Mouse (Mus musculus): ENCODE measurements around the gene Rnf43.

The Rnf43 gene

DNA sequence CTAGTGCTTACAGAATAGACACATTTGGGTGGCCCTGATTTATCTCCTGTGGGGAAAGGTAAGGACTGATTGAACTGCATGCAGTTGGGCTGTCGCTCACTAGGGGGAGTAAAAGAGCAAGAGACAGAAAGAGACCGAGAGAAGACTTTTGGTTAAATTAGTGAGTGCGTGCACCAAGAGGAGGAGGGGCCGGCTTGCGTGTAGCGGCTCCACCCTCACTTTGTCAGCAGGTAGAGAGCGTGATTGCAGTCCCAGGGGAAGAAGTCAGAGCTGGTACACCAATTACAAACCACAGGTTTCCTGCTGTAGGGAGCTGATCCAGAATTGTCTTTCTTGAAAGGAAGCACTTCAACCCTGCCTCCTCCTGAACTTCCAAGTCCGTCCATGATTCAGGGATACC, at the start of gene Rnf43:
Gene Rnf43, plus strand, starts transcription at position 316 of the 400 bp plus-strand sequence.
- peak; percentile 94 to 95 for DNase-seq

DNA sequence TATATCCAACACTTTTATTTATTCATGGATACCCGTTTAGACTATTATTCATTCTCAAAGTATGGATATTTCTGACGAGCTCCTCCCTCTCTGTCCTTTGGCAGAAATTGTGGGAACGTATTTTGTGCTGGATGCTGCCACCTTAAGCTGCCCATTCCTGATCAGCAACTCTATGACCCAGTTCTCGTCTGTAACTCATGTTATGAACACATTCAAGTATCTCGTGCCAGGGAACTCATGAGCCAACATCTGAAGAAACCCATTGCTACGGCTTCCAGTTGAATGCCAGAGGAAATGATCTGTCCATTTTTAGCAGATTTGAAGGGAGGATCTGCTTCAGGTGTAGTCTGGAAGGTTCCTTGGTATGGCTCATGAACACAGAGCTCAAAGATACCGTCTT, 48.5 kb upstream of the Rnf43 start:
- no peak for DNase-seq

DNA sequence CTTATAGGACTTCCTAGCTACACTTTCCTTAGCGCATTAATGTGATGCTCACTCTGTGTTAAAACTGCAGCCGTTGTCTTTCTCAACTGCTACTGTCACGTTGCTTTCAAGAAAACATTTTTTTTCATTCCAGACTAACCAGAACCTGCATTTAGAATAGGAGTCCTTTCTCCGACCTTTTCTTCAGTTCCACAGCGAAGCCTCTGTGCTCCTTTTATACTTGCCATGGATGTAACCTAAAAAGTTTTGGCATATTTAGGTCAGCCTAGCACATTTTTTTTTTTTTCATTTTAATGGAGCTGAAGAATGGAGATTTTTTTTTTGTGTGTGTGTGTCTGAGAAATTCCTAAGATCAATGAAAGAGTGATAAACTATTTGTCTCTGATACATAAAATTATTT, 47.0 kb upstream of the Rnf43 start:
- DNase-seq, result no peak

DNA sequence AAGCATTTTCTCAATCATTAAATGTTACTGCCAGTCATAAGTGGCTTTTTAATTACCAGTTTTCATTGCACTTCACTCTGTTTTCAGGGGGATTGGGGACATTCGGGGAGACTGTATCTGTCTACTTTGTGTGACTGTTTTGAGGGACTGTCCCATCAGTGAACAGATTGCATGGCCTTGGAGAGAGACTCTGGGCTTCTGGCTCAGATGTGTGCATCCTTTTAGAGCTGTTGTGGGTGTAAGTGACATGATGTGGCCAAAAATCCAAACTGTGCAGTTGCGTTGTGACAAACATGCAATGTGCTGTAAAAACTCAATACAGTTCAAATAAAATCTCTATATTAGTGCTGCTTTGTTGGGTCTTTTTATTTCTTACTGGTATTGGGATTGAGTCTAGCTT, 46.6 kb upstream of the Rnf43 start:
- no peak for DNase-seq

DNA sequence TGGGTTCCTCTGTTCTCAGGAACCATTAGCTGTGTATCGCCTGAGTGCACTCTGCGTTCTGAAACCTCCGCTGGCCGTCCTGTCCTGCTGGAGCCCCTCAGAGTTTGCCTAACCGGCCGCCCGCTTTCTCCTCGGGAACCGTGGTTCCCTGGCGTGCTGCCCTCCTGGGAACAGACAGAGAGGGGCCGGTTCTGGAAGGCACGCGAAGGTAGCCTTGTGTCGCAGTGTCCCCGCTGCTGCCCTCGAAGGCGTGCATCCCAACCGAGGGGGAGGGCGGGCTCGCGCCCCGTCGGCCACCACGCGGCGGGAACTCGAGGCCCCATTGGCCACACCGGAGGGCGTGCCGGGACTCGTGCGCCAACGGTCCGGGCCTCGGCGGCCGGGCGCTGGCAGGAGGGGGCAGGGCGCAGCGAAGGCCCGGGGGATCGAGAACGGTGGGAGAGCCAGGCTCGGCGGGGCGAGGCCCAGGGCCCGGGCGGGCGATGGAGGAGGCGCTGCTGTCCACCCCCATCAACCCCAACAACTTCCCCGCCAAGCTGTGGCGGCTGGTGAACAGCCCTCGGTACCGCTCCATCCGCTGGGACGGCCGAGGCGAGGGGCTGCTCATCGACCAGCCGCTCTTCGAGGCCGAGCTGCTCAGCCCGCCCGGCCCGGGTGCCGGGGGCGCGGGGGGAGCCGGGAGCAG, 45.6 kb upstream of the Rnf43 start, which contains the start of gene Hsf5:
Gene Hsf5, plus strand, starts transcription at position 375 of the 685 bp plus-strand sequence.
- DNase-seq, result no peak

DNA sequence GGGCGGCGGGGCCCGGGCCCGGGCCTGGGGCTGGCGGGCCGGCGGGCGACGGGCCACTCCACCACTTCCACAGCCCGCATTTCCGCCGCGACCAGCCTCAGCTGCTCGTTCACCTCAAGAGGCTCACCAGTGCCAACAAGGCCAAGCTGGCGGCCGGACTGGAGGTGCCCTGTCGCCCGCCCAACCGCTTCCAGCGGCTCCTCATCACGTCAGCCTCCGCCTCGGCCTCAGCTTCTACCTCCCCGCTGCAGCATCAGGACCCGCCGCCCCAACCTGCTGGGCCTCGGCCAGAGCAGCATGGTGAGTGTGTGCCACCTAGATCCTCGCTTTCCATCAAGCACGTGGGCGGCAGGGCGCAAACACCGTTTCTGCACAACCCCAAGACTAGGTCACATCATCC, 44.9 kb upstream of the Rnf43 start:
- no peak for DNase-seq

DNA sequence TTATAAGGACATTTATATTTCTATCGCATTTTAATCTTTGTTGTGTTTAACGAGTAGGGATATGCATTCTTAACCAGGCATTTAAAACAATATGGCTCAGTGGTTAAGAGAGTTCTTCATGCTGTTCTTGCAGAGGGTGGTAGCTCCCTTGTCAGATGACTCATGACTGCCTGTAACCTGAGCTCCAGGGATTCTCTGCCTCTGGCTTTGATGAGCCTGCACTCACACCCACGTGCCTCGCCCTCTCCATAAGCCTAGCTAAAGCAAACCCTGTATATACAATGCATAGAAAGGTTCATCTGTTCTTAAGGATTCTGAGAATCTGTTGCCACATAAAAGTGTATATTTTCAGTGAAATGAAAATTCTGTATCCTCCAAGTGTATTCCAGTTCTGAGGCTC, 39.4 kb upstream of the Rnf43 start:
- no peak for DNase-seq

DNA sequence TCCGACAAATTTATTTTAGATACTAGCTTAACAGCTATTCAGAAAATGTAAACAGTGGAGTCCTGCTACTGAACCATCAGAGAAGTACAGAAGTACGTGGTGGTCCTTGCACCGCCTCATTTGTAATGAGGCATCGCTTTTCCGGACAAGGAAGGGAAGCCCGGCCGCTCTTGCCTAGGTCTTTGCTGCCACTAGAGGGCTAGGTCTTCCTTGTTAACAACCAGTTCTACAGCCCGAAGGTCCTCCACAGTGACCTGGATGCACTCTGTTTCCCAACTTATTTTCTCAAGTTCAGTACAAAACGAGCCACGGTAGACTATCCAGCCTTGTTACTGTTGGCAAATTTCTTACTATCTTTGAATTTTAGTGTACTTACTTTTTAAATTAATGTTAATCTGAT, 32.7 kb upstream of the Rnf43 start:
- DNase-seq, result peak; percentile 15 to 48

DNA sequence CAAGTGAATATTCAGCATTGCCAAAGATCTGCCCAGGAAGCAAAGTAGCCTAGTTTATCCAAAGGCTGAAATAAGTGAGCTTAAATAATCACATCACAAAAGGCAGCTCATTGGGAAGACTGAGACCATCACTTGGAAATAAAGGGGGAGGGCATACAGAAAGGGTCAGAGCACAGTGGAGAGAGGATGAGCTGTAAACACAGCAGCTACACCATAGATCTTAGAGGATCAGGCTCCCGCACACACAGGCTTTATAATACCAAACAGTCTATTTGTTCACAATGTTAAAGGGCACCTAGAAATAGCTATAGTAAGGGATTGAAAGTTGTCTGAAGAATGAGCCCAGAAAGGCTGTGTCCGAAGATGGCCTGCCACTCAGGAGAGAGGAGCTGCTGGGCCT, 23.7 kb upstream of the Rnf43 start:
- no peak for DNase-seq

DNA sequence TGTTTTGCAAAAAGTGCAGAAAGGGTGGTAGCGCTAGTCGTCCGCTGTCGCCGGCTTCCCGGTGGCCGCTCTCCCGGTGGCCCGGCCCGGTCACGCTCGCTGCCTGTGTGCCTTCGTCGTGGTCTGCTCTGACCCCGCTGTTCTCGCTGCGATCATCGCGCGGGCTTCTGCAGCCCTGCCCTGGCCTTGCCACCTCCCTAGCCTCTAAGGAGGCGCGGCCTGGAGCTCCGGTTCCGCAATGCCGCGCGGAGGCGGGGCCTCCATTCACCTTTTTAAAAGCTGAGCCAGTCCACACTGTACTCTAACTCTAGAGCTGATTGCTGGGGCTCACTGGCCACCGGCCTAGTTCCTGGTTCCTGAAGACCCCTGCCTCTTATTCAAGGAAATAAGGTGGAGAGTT, 23.3 kb upstream of the Rnf43 start:
- peak; percentile 61 to 70 for DNase-seq

DNA sequence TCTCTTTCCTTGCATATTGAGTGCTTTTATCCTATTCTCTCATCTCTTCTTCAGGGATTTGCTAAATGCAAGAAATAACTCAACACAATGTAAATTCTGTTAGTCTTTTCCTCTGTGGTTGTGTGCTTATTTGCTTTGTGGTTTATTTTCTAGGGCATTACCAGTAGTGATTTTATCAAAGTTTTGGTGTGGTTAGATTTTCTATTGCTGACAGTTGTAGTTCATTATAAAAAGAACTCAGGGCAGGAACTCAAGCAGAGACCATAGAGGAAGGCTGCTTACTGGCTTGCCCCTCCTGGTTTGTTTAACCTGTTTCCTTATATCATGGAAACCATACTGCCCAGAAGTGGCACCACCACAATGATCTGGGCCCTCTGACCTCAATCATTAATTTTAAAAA, 19.7 kb upstream of the Rnf43 start:
- DNase-seq, result no peak

DNA sequence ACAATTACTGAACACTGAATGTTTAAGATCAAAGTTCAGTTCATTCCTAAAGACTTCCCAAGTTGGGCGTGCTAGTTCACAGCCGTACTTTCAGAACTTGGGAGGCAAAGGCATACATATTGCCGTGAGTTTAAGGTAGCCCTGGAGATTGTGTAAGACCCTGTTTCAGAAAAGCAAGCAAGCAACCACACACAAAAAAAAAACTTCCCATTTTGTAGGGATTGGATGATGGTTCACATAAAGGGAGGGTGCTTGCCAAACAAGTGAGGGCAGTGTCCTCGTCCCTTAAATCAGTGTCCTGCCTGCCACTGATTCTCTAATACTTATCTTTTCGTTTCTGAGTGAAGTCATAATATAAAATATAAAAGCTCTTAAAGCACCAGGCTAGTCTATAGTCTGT, 7.8 kb upstream of the Rnf43 start:
- DNase-seq, result no peak

DNA sequence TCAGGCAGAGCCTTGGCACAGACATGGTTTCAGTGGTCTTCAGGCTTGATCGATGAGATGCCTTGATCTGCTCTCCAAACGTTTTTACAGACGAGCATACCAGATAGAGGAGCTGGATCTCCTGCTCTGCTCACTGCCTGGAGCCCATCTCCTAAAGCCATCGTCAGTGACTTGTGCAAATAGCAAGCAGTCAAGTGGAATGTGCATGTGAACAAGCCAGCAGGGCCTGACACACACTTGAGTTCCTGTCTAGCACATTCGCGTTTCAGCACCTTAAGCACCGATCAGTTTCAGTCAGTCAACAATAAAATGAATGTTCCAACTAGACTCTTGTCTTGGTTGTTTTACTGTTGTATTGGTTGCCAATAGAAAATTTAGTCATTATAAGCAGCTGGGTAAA, 3.3 kb upstream of the Rnf43 start:
- DNase-seq, result no peak

DNA sequence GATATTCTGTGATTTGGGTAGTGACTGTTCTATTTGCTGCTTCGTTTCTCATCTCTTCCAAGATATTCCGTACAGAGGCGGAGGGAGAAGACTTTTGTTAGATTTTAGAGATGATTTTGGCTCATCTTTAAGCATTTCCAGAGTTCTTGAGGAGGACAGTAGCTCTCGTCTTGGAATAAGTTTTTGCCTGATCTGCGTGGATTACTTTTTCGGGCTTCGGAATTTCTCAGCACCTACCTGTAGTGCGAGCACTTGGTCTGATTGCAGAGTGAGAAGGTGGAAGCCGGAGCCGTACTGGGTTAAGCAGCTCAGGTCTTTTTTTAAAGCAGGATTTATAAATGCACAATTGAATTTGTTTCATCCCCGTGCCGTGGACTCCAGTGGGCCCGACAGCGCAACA, 300 bp downstream of the Rnf43 start:
- peak in 1 of 2 experiments; percentile 14 for DNase-seq

DNA sequence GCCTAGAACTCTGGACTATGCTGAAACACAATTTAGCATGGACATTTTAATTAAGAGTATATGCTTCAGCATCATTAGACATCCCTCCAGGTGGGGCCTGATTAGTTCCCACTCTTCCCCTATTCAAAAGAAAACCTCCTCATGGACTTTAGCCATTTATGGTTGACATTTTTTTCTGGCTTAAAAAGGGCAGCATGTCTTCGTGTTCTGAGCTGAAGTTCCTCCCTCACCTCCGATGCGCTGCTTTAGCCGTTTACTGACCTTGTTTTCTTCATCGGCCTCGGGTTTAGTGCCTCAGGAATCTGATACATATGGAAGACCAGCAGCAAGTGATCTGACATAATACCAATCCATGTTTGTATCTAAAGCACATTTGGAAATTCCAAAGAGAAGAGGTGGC, 1.4 kb downstream of the Rnf43 start:
- no peak for DNase-seq

DNA sequence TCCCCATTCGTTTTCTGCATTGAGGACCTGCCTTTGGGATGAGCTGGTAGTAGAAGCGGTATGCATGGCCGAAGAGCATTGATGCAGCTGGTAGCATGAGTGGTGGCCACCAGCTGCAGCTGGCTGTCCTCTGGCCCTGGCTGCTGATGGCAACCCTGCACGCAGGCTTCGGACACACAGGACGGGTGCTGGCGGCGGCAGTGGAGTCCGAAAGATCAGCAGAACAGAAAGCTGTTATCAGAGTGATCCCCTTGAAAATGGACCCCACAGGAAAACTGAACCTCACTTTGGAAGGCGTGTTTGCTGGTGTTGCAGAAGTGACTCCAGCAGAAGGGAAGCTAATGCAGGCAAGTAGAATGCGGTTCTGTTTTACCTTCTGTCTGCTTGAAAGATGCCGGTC, 2.0 kb downstream of the Rnf43 start:
- no peak for DNase-seq

DNA sequence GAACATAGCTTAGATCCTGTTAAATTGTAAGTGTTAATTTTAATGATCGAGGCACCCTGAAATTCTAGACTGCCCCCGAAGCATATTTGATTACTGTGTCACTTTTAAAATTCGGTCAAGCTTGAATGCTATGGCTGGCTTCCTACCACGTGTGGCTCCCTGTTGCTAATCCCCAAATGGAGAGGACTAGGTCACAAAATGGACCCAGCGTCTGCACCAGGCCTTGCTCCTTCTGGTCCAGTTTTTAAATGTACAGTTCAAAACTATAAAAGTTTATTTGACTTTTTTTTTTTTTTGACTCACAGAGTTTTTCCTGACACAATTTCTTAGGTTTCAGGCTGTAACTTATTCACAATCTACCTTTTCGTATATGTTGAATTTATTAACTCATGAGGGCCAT, 2.7 kb downstream of the Rnf43 start:
- DNase-seq, result peak in 1 of 2 experiments; percentile 21

DNA sequence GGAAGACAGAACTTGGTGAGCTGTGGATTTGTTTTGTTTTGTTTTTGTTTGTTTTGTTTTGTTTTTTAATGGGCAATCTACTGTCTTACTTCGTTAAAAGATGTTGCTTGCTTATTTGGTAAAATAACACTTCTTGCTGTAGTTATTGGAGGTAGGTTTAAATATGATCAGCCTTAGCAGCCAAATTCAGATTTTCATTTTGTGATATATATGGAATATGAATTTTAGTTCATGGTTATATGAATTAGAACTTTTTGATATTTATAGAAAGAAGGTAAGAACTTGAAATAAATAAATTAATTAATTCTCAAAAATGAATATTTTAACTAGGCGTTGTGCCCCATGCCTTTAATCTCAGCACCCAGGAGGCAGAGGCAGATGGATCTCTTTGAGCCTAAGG, 3.1 kb downstream of the Rnf43 start:
- no peak for DNase-seq

DNA sequence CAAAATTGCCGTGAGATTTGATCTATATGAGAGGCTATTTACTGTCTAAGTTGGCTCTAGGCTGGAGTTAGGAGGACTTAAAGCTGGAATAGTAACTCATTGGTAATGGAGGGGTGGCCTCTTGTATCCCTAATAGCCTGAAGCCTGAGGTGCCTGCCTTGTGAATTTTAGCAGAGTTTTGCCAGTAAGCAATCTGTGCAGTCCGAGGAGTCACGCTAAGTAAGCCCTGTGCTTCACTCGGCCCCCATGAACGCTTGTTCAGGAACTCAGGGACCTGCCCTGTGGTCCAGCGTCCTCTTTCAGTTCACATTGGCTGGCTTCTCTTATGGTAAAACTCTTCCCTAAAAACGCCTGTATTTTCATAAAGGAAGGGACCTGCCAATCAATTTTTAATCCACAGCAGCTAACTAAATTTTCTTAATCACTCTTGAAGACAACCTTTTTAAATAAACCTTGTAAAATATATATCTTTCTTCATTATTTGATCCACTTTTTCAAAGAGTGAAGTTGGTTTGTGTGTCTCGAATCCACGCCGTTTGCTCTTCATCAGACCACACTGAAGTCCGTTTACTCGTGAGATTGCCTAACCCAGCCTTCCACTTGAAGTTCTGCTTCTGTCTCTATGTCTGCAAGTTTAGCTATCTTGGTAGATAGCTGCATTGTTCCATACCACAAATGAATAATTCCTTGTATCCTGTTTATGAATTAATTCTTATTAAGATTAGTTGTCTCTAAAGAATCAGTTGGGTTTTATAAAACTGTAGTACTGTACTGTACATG, 3.9 kb downstream of the Rnf43 start:
- no peak for DNase-seq

DNA sequence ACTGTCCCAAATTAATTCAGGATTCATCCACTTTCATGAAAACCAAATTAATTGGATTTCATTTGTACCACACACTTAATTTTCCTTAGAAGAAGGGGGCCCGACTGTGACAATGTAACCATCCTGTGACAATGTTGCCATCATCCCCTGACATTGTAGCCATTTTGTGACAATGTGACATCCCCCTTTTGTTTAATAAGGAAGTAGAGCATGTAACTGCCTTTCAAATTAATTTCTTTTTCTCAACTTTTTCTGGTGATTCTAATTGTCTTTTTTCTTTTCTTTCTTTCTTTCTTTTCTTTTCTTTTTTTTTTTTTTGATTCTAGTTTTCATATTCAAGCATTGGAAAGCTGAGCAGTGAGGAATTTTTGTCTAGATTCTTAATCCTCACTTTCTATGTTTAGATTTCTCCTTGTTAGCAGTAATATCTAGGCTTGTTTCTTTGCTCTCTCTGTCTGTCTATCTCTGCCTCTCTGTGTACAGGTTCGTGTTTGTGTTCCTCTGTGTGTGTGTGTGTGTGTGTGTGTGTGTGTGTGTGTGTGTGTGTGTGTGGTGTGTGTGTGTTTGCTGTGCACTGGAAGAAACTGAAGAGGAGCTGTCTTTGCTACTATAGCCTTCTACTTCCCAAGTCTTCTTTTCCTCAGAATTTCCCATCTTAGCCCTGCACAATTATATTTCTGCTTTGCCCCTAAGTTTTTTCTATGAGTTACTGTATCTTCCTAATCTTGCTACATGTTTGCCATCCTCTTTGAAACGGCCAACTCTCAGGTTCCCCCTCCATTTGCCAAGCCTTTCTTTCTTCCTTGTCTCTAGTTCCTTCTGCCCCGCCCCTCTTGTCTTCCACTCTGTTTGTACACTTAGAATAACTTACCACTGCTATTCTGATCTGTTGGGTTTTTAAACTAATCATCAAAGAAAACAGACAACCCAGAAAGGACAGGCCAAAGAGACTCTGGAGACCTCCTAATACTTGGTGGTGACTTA, 4.9 kb downstream of the Rnf43 start:
- no peak for DNase-seq

DNA sequence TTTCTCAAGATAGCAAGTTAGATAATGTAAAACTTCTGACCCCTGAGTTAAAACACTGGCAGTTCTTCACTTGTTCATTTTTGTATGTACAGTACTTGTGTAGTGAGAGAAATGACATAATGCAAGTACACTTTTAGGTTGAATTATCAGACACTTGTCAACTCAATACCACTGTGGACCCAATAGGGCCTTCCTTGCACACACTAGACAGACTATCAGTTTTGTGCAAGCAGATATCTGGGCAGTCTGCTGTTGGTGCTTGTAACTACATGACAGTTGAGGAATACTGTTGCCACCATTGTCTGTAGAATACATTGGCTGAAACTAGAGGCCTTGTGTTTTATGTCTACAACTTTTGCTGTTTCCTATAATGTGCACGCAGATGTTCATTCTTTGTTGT, 10.8 kb downstream of the Rnf43 start:
- DNase-seq, result no peak

DNA sequence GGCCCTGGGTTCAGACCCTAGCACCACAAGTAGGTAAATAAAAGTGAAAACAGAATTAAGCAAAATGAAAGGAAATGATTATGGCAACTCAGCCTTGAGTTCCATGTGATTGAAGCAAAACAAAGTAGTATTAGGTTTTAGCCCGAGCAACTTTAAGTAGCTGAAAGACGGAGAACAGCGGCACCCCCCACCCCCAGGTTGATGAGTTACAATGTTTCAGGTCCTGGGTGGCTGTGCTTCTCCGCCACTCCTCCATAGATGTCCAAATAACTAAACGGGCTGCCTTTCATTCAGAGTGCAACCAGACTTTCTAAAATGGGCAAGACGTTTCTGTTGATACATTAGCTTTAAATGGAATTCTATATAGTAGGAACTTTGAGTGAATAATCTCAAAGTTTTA, 13.1 kb downstream of the Rnf43 start:
- no peak for DNase-seq

DNA sequence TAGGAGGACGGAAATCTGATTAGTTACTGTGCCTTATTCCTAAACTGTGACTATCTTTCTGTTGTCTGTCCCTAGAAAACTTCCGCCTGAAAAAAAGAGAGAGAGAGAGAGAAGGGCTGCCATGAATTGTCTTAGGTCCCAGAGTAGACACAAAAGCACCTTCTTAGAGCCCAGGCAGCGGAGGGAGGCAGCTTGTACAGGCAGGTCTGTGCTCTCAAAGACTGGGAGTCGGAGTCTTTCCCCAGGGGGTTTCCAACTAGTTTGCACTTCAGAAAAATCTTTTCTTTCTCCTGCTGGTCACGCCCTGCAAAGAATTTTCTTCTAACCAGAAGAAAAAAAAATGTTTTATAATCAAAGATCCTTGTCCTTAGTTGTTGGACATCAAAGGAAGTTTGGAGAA, 15.2 kb downstream of the Rnf43 start:
- no peak for DNase-seq
